Mouse (Mus musculus) heart, postnatal 0 days (tissue): ENCODE results near the gene Eya2. TPM values are rescaled to one million over a fixed set of nuclear protein-coding genes. Genes with fewer than 3 reads are reported as not detected.

Experiments used
- ATAC-seq: fragments of 200-750 bp; cut with Nextera tagmentation; 2 replicates; pipeline ENCODE4 v1.8.0; 2017; ENCODE audit warnings: low read depth, moderate number of reproducible peaks, moderate library complexity; ENCODE audit not compliant: insufficient read depth
- DNase-seq: peaks from one replicate; pipeline ENCODE4 v3.0.0-alpha.2; 2016; ENCODE audit warnings: low spot score
- H3K27ac ChIP-seq: fragments of 300-500 bp; sonication (generic); 2 replicates; pipeline ENCODE4 v1.5.1; 2014; ENCODE audit warnings: low read depth, mild to moderate bottlenecking
- H3K27me3 ChIP-seq: fragments of 300-500 bp; sonication (generic); 2 replicates; pipeline ENCODE4 v1.6.1; 2014; ENCODE audit warnings: low read length, mixed read lengths; ENCODE audit not compliant: control insufficient read depth, insufficient read depth
- H3K36me3 ChIP-seq: fragments of 300-500 bp; sonication (generic); replicated peaks from 2 replicates; pipeline ENCODE4 v1.6.1; 2014; ENCODE audit warnings: low read length, mixed read lengths; ENCODE audit not compliant: control insufficient read depth, insufficient read depth
- H3K4me1 ChIP-seq: fragments of 300-500 bp; sonication (generic); 2 replicates; pipeline ENCODE4 v1.6.1; 2014; ENCODE audit warnings: antibody characterized with exemption; ENCODE audit not compliant: control insufficient read depth, insufficient read depth
- H3K4me2 ChIP-seq: fragments of 300-500 bp; sonication (generic); 2 replicates; pipeline ENCODE4 v1.6.1; 2014; ENCODE audit warnings: low read depth, mild to moderate bottlenecking, low read length, moderate library complexity
- H3K4me3 ChIP-seq: fragments of 300-500 bp; sonication (generic); 2 replicates; pipeline ENCODE4 v1.5.1; 2014; ENCODE audit warnings: low read depth, low read length
- H3K9ac ChIP-seq: fragments of 300-500 bp; sonication (generic); replicated peaks from 2 replicates; pipeline ENCODE4 v1.6.1; 2014; ENCODE audit warnings: low read depth, low read length, mixed read lengths
- H3K9me3 ChIP-seq: fragments of 300-500 bp; sonication (generic); replicated peaks from 2 replicates; pipeline ENCODE4 v1.6.1; 2016; ENCODE audit warnings: low read length; ENCODE audit not compliant: control insufficient read depth
- CTCF ChIP-seq: IDR thresholded peaks from 2 replicates; pipeline ENCODE4 v1.5.1; 2016; ENCODE audit warnings: antibody characterized with exemption, control low read depth, low read depth
- EP300 ChIP-seq: IDR thresholded peaks from 2 replicates; pipeline ENCODE4 v1.6.1; 2016; ENCODE audit warnings: antibody characterized with exemption, low read depth
- WGBS: fragments of 180-500 bp; shearing (Covaris S2); extraction: QIAGEN DNeasy Blood & Tissue Kit; methylation state at CpG from one replicate; pipeline ENCODE4 v1.1.7; 2014; 5-methylcytosine and 5-hydroxymethylcytosine counted together
- polyA plus RNA-seq: library from polyadenylated mRNA; unstranded; fragments of >200 nt; fragmentation: Nextera tagmentation; extraction: Ambion mirVana; gene quantifications from 2 replicates; pipeline ENCODE4 v1.2.1, GENCODE M21; 2015
- total RNA-seq: library from RNA; depleted of rRNA; stranded (reverse); fragments of >200 nt; gene quantifications from 2 replicates; pipeline ENCODE4 v1.2.3, GENCODE M21; 2014; ENCODE audit warnings: low replicate concordance

Gene Eya2
- total and polyA plus RNA-seq, 2 experiments from 2014 or later, result 0.95 to 0.96 TPM

DNA sequence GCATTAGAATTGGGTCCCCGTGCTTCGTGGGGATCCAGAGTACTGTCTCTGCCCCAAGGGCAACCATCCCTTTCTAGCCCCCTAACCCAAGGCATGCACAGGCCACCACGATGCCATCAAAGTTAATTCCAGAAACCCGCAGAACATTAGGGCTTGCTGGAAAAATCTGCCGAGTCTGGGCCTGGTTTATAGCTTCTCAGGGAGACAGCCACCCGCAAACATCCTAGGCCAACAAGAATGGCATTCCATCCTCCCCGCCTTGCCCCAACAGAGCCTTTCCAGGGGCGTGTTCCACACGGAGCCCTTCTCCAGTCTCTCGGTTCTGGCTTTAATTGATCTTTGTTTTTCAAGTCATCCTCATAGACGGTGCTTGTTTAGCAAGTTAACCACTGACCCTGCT, 153.6 kb downstream of the Eya2 start:
- Histone ChIP-seq H3K9ac (no peak overlapping the region), H3K4me2 (no peak overlapping the region), H3K9me3 (no peaks in the 10 kb centered on the region), H3K36me3 (no peaks in the 10 kb centered on the region), H3K4me3 (no peak overlapping the region), H3K27ac (no peak overlapping the region), H3K27me3 (peaks cover 11% of the 10 kb centered on the region), H3K4me1 (no peaks in the 10 kb centered on the region)
- TF ChIP-seq EP300 (no peak), CTCF (no peak)
- ATAC-seq (no peak), DNase-seq (no peak)
- WGBS, result 21% methylated on average over 11 of the region's 11 CpGs

DNA sequence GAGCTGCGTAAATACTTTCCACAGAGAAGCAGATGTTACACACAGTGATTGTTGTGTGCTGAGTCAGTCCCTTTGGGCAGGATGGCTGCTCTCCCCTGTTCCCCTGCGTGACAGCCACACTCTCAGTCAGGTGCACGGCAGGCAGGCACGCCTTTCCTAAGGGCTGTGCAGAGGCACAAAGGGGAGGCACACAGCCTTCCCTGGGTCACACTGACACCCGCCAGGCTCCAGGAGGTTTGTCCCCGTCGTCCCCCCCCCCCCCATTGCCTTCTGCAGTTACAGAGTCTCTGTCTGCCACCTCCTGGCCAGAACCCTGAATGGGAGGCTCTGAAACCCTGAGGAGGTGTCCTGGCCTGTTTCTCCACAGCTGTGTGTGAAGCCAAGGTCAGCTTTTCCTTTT, 156.2 kb downstream of the Eya2 start:
- peak; percentile 64; the same call in 1 of the 2 replicates for ATAC-seq
- no peak for DNase-seq

DNA sequence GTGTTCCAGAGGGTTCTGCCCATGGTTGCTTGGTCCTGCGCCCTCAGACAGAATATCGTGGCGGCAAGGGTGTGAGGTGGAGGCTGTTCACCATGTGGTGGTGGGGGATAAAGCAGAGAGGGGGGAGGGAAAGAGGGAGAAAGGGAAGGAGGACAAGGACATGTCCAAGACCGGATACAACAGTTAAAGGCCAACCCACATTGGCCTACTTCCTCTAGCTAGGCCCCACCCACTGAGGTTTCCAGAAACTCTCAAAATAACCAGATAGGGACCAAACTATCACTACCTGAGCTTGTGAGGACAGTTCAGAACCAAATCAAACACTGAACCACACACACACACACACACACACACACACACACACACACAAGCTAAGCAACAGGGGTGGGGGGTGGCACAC, 157.9 kb downstream of the Eya2 start:
- ATAC-seq (no peak), DNase-seq (no peak)
- 78% methylated on average over 4 of the region's 4 CpGs for WGBS
- H3K4me3 ChIP-seq, result no peak overlapping the region
- H3K4me1 ChIP-seq, result no peaks in the 10 kb centered on the region
- H3K9ac ChIP-seq, result no peak overlapping the region
- peaks cover 11% of the 10 kb centered on the region for H3K27me3 ChIP-seq
- TF ChIP-seq EP300 (no peak), CTCF (no peak)
- no peak overlapping the region for H3K4me2 ChIP-seq
- H3K27ac ChIP-seq, result no peak overlapping the region
- H3K9me3 ChIP-seq, result no peaks in the 10 kb centered on the region
- H3K36me3 ChIP-seq, result no peaks in the 10 kb centered on the region

More for the DNA sequence above, 156.2 kb downstream of the Eya2 start:
- Histone ChIP-seq H3K4me2 (no peak overlapping the region), H3K36me3 (no peaks in the 10 kb centered on the region), H3K4me3 (no peak overlapping the region), H3K9me3 (no peaks in the 10 kb centered on the region), H3K27ac (no peak overlapping the region), H3K9ac (no peak overlapping the region), H3K4me1 (no peaks in the 10 kb centered on the region), H3K27me3 (peaks cover 11% of the 10 kb centered on the region)
- WGBS, result 28% methylated on average over 7 of the region's 7 CpGs
- peak; percentile 51 for TF ChIP-seq CTCF
- TF ChIP-seq EP300, result no peak

DNA sequence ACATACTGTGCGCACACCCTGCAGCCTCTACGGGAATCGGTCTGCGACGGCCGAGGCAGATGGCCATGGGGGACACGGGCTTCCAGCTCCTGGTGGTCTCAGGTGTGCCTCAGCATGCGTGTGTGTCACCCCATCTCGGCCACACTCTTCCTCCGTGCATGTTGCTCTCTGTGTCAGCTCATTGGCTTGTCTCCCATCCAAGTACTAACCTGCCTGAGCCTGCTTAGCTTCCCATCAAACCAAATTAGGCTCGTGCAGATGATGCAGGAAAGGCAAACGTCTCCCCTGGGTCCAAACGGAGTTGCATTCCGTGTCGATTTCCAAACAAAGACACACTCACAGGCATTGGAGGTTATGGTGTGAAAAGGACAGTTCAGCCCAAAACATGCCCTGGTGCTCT, 163.0 kb downstream of the Eya2 start:
- TF ChIP-seq CTCF, result no peak
- no peak for TF ChIP-seq EP300
- DNase-seq (no peak), ATAC-seq (no peak)
- Histone ChIP-seq H3K4me3 (no peak overlapping the region), H3K4me2 (no peak overlapping the region), H3K36me3 (no peaks in the 10 kb centered on the region), H3K27ac (no peak overlapping the region), H3K9me3 (no peaks in the 10 kb centered on the region), H3K4me1 (no peaks in the 10 kb centered on the region), H3K27me3 (no peaks in the 10 kb centered on the region), H3K9ac (no peak overlapping the region)
- WGBS, result 75% methylated on average over 15 of the region's 15 CpGs

DNA sequence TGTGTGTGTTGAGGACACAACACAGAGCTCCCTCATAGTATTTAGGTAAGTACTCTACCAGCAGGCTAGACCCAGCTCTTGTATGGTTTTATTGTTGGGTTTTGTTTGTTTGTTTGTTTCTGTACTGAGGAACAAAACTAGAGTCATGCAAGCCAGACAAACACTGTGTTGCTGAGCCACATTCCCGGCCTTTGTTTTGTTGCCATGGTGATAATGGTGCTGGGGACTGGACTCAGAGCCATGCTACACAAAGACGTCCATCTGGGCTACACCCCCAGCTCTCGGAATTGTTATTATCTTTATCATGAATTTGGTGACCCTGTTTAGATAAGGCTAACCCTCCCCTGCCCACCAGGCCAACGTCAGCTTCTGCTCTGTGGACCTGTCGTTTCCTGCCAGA, 163.7 kb downstream of the Eya2 start:
- H3K27ac ChIP-seq, result no peak overlapping the region
- no peaks in the 10 kb centered on the region for H3K27me3 ChIP-seq
- ATAC-seq, result no peak
- DNase-seq, result no peak
- H3K4me1 ChIP-seq, result no peaks in the 10 kb centered on the region
- H3K4me3 ChIP-seq, result no peak overlapping the region
- no peaks in the 10 kb centered on the region for H3K36me3 ChIP-seq
- no peak overlapping the region for H3K9ac ChIP-seq
- H3K9me3 ChIP-seq, result no peaks in the 10 kb centered on the region
- no peak overlapping the region for H3K4me2 ChIP-seq
- TF ChIP-seq EP300 (no peak), CTCF (no peak)
- 11% methylated on average over 5 of the region's 5 CpGs for WGBS

DNA sequence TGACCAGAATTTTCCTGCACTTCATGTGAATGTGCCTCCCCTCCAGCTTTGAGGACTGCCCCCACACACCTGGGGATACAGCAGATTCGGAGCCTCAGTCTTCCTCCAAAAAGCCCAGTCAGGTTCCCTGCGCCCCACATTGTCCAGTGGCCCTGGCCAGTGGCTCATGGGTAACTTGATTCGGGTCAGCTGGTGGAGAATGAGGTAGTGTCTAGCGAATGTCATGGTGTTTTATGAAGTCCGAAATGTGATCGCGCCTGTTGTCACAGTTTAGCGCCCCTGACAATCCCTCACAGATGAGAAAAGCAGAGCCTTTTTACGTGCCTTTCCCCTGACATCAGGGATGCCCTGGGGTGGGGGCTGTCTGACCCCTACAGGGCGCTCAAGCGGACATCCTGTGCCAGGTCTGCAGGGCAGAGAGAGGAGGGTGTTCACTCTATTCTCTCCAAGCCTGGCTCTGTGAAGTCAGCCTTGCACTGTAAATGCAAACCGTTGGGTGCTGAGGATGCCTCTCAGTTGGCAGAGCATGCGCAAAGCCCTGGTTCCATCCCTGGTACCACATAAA, 164.7 kb downstream of the Eya2 start:
- ATAC-seq, result no peak
- Histone ChIP-seq H3K4me3 (no peak overlapping the region), H3K9ac (no peak overlapping the region)

More for the DNA sequence above, 164.7 kb downstream of the Eya2 start:
- 89% methylated on average over 13 of the region's 13 CpGs for WGBS
- no peak overlapping the region for H3K27ac ChIP-seq
- no peaks in the 10 kb centered on the region for H3K36me3 ChIP-seq
- no peaks in the 10 kb centered on the region for H3K9me3 ChIP-seq
- TF ChIP-seq EP300, result no peak
- no peak for TF ChIP-seq CTCF
- H3K4me2 ChIP-seq, result no peak overlapping the region
- no peaks in the 10 kb centered on the region for H3K27me3 ChIP-seq
- no peaks in the 10 kb centered on the region for H3K4me1 ChIP-seq
- no peak for DNase-seq
